Mouse (Mus musculus): ENCODE data around the gene Lmf1.

DNA sequence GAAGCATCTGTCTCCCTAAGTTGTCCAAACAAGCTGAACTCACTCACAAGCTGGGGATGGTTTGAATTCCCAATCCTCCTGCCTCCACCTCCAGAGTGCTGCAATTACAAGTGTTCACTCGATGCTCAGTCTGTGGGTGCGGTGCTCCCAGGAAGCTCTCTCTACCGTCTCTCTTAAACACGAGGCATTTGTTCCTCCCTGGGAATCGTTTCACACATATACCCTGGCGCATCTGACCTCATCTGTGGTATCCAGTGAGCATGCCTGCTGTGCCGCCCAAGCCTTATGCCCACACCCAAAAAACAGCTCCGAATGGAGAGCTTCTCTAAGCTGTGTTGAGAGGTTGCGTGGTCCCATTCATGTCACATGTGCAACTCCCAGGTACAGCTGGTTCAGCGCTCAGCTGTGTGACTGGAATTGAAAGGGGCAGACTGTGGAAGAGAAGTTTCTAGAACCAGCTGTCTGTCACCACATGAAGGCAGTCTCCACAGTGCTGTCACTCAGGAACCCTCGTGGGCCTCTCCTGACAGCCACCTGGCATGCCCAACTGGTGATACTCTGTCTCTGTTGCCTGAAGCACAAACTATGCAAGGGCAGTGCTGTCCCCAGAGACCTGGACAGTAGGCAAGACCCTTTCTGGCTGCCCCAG lies 29.4 kb downstream of the Lmf1 start:
- no peak for TF ChIP-seq CTCF (IDR thresholded peaks at IDR 0.05; ENCODE audit: extremely low read depth, insufficient read length, insufficient replicate concordance, low read depth, low read length)
- no peak for TF ChIP-seq POLR2A (IDR thresholded peaks at IDR 0.05; ENCODE audit: low read depth, low read length)
